Mouse (Mus musculus) limb, embryonic 15.5 days (tissue): ENCODE measurements around the gene Lingo3. TPM values are rescaled to one million over a fixed set of nuclear protein-coding genes. Genes with fewer than 3 reads are reported as not detected.

ENCODE experiments used
- ATAC-seq: fragments of 200-750 bp; cut with Nextera tagmentation; 2 replicates; pipeline ENCODE4 v1.8.0; 2017; ENCODE audit warnings: low read depth, moderate TSS enrichment; ENCODE audit not compliant: insufficient number of reproducible peaks, low FRiP score, low TSS enrichment
- H3K27ac ChIP-seq: fragments of 300-500 bp; sonication (generic); 2 replicates; pipeline ENCODE4 v1.5.1; 2015; ENCODE audit warnings: moderate library complexity, mild to moderate bottlenecking, inconsistent platforms
- H3K27me3 ChIP-seq: fragments of 300-500 bp; sonication (generic); 2 replicates; pipeline ENCODE4 v1.6.1; 2015; ENCODE audit warnings: inconsistent platforms
- H3K36me3 ChIP-seq: fragments of 300-500 bp; sonication (generic); 2 replicates; pipeline ENCODE4 v1.6.1; 2015; ENCODE audit warnings: inconsistent platforms
- H3K4me1 ChIP-seq: fragments of 300-500 bp; sonication (generic); 2 replicates; pipeline ENCODE4 v1.6.1; 2015; ENCODE audit warnings: inconsistent platforms
- H3K4me2 ChIP-seq: fragments of 300-500 bp; sonication (generic); 2 replicates; pipeline ENCODE4 v1.6.1; 2015; ENCODE audit warnings: mild to moderate bottlenecking, inconsistent platforms
- H3K4me3 ChIP-seq: fragments of 300-500 bp; sonication (generic); 2 replicates; pipeline ENCODE4 v1.5.1; 2015; ENCODE audit warnings: mild to moderate bottlenecking, inconsistent platforms
- H3K9ac ChIP-seq: fragments of 300-500 bp; sonication (generic); 2 replicates; pipeline ENCODE4 v1.6.1; 2015; ENCODE audit warnings: inconsistent platforms
- H3K9me3 ChIP-seq: fragments of 300-500 bp; sonication (generic); 2 replicates; pipeline ENCODE4 v1.6.1; 2016; ENCODE audit warnings: inconsistent platforms
- WGBS: fragments of 180-500 bp; shearing (Covaris S2); methylation state at CpG from one replicate; pipeline ENCODE4 v1.1.7; 2015; 5-methylcytosine and 5-hydroxymethylcytosine counted together
- polyA plus RNA-seq: library from polyadenylated mRNA; unstranded; fragments of >200 nt; fragmentation: Nextera tagmentation; extraction: Ambion mirVana; gene quantifications from 2 replicates; pipeline ENCODE4 v1.2.1, GENCODE M21; 2015

The Lingo3 gene
- polyA plus RNA-seq, 1 experiment from 2014 or later, result 0.86 TPM

DNA sequence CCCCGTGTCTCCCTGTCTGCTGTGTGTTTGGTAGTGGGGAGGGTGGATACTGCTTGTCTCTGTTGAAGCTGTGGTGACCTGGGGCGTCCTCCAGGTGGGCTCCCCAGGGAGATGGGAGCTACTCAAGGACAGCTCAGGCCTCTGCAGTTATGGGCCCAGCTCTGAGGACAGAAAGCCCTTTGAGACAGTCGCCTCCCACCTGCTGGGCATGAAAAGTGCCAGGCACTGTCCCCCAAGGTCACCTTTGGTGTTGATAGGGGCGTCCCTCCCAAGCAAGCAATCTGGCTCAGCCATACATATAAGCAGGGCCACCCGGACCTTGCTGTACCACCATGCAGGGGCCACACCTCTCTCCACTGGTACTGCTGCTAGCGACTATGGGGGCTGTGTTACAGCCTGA, 38.9 kb downstream of the Lingo3 start, which contains the start of gene Amh:
Gene Amh, plus strand, starts transcription at position 328 of the 400 bp plus-strand sequence.
- no peak for ATAC-seq
- H3K27me3 ChIP-seq, result peaks cover 21% of the 10 kb centered on the region
- H3K4me2 ChIP-seq, result no peak within 1 kb of the TSS
- peaks cover 53% of the 10 kb centered on the region for H3K36me3 ChIP-seq
- H3K4me1 ChIP-seq, result peaks cover 50% of the 10 kb centered on the region
- H3K9me3 ChIP-seq, result no peaks in the 10 kb centered on the region
- 65% methylated on average over 6 of the region's 6 CpGs for WGBS
- H3K27ac ChIP-seq, result no peak within 1 kb of the TSS
- no peak within 1 kb of the TSS for H3K4me3 ChIP-seq
- no peak within 1 kb of the TSS for H3K9ac ChIP-seq

GRCm38 (mm10) chr10:80804340-80804739, 39.5 kb downstream of the Lingo3 start:
- H3K4me1 ChIP-seq, result peaks cover 55% of the 10 kb centered on the region
- H3K4me3 ChIP-seq, result no peak overlapping the region
- no peak for ATAC-seq
- WGBS, result 92% methylated on average over 2 of the region's 2 CpGs
- H3K9me3 ChIP-seq, result no peaks in the 10 kb centered on the region
- no peak overlapping the region for H3K9ac ChIP-seq
- peaks cover 16% of the 10 kb centered on the region for H3K27me3 ChIP-seq
- peaks cover 53% of the 10 kb centered on the region for H3K36me3 ChIP-seq
- no peak overlapping the region for H3K27ac ChIP-seq
- H3K4me2 ChIP-seq, result no peak overlapping the region

DNA sequence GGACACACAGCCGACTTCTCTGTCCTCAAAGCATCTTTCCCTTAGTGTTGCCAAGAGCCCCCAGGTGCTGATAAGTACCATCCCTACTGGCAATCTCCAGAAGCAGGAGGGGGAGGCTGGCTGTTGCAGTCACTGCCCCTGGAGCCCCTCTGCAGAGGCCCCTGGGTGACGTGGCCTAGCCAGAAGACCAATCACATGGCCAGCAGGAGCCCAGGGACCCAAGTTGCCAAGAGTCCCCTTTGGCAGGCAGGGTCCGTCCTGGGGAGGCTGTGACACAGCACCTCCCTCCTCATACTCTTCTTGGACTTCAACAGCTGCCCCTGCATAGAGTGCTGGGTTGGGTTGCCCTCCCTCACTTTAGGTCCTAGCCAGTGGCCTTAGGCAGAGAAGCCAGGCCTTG, 40.8 kb downstream of the Lingo3 start:
- peaks cover 53% of the 10 kb centered on the region for H3K36me3 ChIP-seq
- ATAC-seq, result no peak
- H3K9ac ChIP-seq, result no peak overlapping the region
- H3K4me3 ChIP-seq, result no peak overlapping the region
- no peak overlapping the region for H3K4me2 ChIP-seq
- H3K4me1 ChIP-seq, result peaks cover 42% of the 10 kb centered on the region
- peaks cover 2% of the 10 kb centered on the region for H3K27me3 ChIP-seq
- 83% methylated on average over 3 of the region's 3 CpGs for WGBS
- no peak overlapping the region for H3K27ac ChIP-seq
- no peaks in the 10 kb centered on the region for H3K9me3 ChIP-seq

- H3K27me3 ChIP-seq, result no peaks in the 10 kb centered on the region
- peaks cover 36% of the 10 kb centered on the region for H3K4me1 ChIP-seq
- H3K9me3 ChIP-seq, result no peaks in the 10 kb centered on the region
- no peak overlapping the region for H3K27ac ChIP-seq
- 89% methylated on average over 10 of the region's 10 CpGs for WGBS
- no peak for ATAC-seq
- no peak overlapping the region for H3K4me2 ChIP-seq
- H3K9ac ChIP-seq, result no peak overlapping the region
- H3K36me3 ChIP-seq, result peaks cover 53% of the 10 kb centered on the region
- no peak overlapping the region for H3K4me3 ChIP-seq
Measured at GRCm38 (mm10) chr10:80802204-80802912, 41.5 kb downstream of the Lingo3 start.

DNA sequence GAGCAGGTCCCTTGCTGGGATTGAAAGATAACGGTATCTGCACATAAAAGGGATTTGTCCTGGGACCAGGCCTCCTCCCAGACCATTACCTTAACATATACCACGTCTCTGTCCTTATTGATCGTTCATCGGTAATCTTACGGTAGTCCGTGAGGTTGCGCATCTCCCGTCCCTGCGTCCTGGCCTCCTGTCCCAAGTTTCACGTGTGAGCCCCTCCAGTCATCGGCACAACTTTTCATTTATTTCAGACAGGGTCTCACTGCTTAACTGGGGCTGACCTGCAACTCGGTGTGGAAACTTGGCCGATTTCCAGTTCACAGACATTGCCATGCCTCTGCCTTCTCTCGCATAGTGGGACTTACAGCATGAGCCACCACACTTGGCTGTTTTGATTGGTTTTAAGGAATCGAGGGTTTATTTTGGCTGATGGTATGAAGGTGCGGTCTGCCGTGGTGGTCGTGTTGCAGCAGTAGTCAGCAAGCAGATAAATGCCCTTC, 44.7 kb downstream of the Lingo3 start:
- WGBS, result 2% methylated on average over 18 of the region's 18 CpGs
- Histone ChIP-seq H3K4me3 (peak overlapping the region; percentile 93), H3K27ac (peak overlapping the region; percentile 98), H3K9ac (peak overlapping the region; percentile 98), H3K4me1 (peaks cover 27% of the 10 kb centered on the region), H3K9me3 (no peaks in the 10 kb centered on the region), H3K36me3 (peaks cover 66% of the 10 kb centered on the region), H3K27me3 (no peaks in the 10 kb centered on the region), H3K4me2 (peak overlapping the region; percentile 54)
- no peak for ATAC-seq

- peak; percentile 89 for ATAC-seq
- no peaks in the 10 kb centered on the region for H3K9me3 ChIP-seq
- H3K36me3 ChIP-seq, result peaks cover 66% of the 10 kb centered on the region
- H3K4me2 ChIP-seq, result peak within 1 kb of the TSS; percentile 54
- no peaks in the 10 kb centered on the region for H3K27me3 ChIP-seq
- H3K4me3 ChIP-seq, result peak within 1 kb of the TSS; percentile 93
- H3K27ac ChIP-seq, result peak within 1 kb of the TSS; percentile 98
- peak within 1 kb of the TSS; percentile 98 for H3K9ac ChIP-seq
- WGBS, result under 1% methylated on average over 104 of the region's 104 CpGs
- peaks cover 27% of the 10 kb centered on the region for H3K4me1 ChIP-seq
Measured at GRCm38 (mm10) chr10:80798150-80799006, 45.5 kb downstream of the Lingo3 start, which contains the start of the genes Sf3a2 and Plekhj1. TSS of gene Sf3a2 (plus strand) at chr10:80798198. TSS of gene Plekhj1 (minus strand) at chr10:80798626.

DNA sequence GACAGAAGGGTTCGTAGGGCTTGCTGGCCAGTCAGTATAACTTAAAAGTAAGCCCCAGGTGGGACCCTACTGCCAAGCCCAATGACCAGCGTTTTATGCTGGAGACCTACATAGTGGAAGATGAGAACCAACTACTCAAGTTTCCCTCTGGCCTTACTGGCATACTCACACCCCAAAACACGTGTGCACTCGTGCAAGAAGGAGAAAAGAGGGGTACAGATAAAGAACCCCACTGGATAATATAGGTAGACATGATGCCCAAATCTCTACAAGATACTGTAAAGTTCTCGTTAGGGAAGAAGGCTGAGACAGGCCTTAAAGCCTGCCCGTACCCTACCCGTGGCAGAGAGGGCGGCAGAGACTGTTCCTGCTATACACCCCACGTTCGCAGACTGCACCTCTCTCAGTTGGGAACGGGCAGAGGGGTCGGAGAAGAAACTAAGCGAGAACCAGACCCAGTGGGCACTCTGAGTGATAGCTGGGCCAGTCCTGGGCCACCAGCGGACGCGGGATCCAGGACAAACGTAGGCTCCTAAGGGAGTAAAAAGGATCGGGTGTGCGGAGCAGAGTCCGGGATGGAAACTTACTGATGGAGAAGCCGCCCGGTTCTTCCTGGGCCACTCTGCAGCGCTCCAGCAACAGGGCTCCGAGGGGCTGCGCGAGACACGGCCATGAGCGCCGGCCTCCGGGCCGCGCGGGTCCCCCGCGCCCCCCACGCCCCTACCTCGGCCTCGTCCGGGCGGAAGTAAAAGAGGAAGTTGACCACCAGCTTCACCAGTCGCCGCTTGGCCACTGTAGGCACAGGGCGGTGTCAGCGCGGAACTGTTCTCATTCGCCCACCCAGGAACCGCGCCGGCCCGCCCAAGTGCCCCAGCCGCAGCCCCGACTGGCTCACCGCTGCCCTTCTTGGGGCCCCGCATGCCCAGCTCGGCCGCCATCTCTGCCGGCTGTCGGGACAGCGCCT, 46.4 kb downstream of the Lingo3 start:
- peak overlapping the region; percentile 54 for H3K4me2 ChIP-seq
- H3K27ac ChIP-seq, result peak overlapping the region; percentile 98
- H3K4me1 ChIP-seq, result peaks cover 27% of the 10 kb centered on the region
- H3K27me3 ChIP-seq, result no peaks in the 10 kb centered on the region
- H3K36me3 ChIP-seq, result peaks cover 66% of the 10 kb centered on the region
- WGBS, result 1% methylated on average over 59 of the region's 59 CpGs
- H3K9ac ChIP-seq, result peak overlapping the region; percentile 98
- H3K4me3 ChIP-seq, result peak overlapping the region; percentile 93
- no peaks in the 10 kb centered on the region for H3K9me3 ChIP-seq
- peak; percentile 46 for ATAC-seq

GRCm38 (mm10) chr10:80796307-80796848, 47.5 kb downstream of the Lingo3 start:
- peak overlapping the region; percentile 93 for H3K4me3 ChIP-seq
- H3K36me3 ChIP-seq, result peaks cover 66% of the 10 kb centered on the region
- no peak for ATAC-seq
- WGBS, result 84% methylated on average over 9 of the region's 9 CpGs
- 0 out of 2 replicates have a peak overlapping the region, but pooled peaks have one; percentile 5 for H3K9ac ChIP-seq
- no peaks in the 10 kb centered on the region for H3K9me3 ChIP-seq
- peak overlapping the region; percentile 2; the same call in 1 of the 2 replicates for H3K27ac ChIP-seq
- H3K4me2 ChIP-seq, result peak overlapping the region; percentile 54
- H3K27me3 ChIP-seq, result no peaks in the 10 kb centered on the region
- peaks cover 35% of the 10 kb centered on the region for H3K4me1 ChIP-seq

DNA sequence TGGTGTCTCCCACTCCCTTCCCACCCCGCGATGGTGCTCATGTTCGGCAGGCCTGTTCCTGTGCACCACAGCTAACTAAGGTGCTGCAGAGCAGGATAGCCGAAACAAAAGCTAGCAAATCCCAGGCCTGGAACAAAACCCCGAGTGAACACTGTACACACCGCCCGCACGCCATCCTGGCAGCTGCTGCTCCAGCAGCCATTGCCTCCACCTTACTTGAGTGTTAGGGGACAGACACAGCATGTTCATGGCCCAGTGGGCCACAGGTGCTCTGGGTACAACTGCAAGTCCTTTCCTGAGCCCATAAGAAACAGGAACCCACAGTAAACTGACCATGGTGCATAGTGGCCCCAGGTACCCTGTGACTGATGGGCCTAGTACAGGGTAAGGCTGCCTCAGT, 49.1 kb downstream of the Lingo3 start:
- no peak for ATAC-seq
- Histone ChIP-seq H3K9ac (no peak overlapping the region), H3K27ac (no peak overlapping the region), H3K9me3 (no peaks in the 10 kb centered on the region), H3K4me1 (peaks cover 27% of the 10 kb centered on the region), H3K27me3 (no peaks in the 10 kb centered on the region), H3K4me3 (no peak overlapping the region), H3K36me3 (peaks cover 68% of the 10 kb centered on the region), H3K4me2 (no peak overlapping the region)
- 91% methylated on average over 8 of the region's 8 CpGs for WGBS

GRCm38 (mm10) chr10:80793803-80794202, 50.0 kb downstream of the Lingo3 start:
- H3K4me3 ChIP-seq, result no peak overlapping the region
- no peak for ATAC-seq

More at GRCm38 (mm10) chr10:80793803-80794202, 50.0 kb downstream of the Lingo3 start:
- Histone ChIP-seq H3K27ac (no peak overlapping the region), H3K27me3 (no peaks in the 10 kb centered on the region), H3K9me3 (no peaks in the 10 kb centered on the region), H3K4me1 (peaks cover 22% of the 10 kb centered on the region), H3K36me3 (peaks cover 76% of the 10 kb centered on the region), H3K4me2 (no peak overlapping the region), H3K9ac (no peak overlapping the region)
- 82% methylated on average over 4 of the region's 4 CpGs for WGBS
